Mouse (Mus musculus): ENCODE data around the gene Ccdc34. TPM values are rescaled to one million over a fixed set of nuclear protein-coding genes. Genes with fewer than 3 reads are reported as not detected.

Ccdc34 gene
- total RNA-seq, 2 experiments from 2014 or later, result 5.3 to 6.0 TPM

DNA sequence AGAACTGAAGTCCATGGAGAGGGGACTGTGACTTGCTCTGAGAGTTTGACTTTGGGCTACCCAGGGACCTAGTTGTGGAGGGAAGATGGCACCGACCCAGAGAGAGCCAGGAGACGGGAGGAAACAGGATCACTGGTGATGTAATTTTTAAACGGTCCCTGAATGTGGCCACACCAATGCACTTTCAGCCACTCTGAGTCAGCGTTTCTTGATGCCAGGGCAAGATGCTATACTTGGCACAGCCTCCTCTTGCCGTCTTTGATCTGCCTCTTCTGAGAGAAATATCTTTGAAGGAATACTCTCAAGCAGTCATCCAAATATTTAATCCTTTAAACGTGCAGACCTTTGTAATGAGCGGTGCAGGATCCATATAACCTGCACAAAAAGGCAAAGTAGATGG is 154.8 kb downstream of the Ccdc34 start:
- intact Hi-C loops (cut with DNase I), result no loop called here
- no peak for DNase-seq (ENCODE audit: low spot score)

DNA sequence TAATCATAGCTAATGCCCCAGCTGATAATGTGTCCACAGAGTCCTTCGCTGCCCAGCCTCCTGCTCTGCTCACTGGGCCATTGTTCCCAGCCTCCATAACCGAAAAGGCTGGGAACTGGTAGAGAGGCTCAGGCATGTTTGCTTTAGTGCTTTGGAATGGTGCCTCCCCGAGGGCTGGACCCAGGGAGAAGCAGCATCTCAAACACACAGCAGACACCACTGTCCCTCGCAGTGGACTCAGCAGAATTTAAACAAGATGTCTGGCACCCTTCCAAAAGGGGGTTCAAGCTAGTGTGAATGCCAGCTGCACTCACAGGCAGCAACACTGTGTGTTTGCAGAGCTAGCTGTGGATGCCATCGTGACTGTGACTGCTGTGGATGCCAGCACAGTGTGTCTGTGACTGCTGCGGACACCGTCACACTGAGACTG is 156.2 kb downstream of the Ccdc34 start:
- intact Hi-C loops (cut with DNase I), result no loop called here
- no peak for DNase-seq (ENCODE audit: low spot score)

DNA sequence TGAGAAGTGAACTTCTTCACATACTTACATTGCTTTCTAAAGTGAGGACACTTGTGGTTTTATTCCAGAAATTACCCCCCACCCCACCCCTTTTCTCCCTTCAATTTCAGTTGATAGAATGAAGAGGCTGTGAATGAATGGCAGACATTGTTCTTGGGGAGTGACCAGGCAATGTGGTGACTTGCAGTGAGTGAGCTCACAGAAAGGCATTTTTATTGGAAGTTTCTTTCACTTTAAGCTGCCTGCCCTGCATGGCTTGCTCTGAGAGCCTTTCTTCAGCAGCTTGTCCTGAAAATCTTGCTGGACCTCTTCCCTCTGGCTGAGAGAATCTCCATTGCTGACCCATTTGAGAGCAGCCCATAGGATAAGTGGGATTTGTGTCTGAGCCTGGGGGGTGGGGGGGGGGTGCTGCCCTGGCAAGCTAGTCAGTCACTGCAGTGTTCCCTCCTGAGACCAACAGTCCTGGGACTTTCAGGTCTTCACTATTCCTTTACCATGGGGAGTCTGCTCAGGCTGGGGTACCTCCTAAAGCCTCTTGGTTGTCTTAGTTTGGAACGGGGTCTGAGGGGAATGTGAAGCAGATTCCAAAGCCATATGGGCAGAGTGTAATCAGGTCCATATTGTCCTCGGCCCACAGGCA is 159.3 kb downstream of the Ccdc34 start:
- no peak for DNase-seq (ENCODE audit: low spot score)
- intact Hi-C loops (cut with DNase I), result no loop called here

DNA sequence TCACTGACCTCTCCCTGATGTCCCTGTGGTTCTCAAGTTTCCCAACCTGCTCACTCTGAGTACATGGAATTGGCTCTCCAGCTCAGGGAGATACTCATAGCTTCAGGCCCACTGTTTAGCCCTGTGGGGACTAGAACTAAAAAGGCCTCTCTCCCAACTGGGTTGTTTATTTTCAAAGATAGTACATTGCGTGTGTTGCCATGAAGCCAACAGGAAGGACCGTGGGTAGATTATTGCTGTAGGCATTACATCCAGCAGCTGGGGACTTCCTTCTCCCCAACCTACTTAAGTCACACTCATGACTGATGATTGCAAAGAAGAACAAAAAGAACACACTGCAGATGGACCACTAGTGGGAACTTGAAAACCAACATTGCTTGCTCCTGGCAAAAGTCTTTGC is 159.8 kb downstream of the Ccdc34 start:
- no peak for DNase-seq (ENCODE audit: low spot score)
- intact Hi-C loops (cut with DNase I), result no loop called here

DNA sequence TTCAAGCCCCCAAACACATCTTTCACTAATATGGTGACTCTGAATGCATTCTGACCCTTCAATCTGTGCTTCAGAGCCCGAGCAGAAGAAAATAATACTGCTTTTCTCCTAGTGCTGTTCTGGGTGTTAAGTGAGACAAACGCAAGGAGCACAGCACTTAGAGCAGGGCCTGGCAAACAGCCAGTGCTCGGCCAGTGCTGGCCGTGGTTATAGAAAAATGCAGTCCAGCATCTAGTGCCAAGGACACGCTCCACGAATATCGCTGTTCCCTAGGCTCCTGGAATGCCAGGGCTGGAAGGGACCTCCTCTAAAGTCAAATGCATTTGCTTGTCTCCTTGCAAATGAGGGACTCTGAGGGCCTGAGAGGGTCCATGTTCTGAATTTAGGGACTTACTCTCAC is 160.3 kb downstream of the Ccdc34 start:
- DNase-seq (ENCODE audit: low spot score), result no peak

DNA sequence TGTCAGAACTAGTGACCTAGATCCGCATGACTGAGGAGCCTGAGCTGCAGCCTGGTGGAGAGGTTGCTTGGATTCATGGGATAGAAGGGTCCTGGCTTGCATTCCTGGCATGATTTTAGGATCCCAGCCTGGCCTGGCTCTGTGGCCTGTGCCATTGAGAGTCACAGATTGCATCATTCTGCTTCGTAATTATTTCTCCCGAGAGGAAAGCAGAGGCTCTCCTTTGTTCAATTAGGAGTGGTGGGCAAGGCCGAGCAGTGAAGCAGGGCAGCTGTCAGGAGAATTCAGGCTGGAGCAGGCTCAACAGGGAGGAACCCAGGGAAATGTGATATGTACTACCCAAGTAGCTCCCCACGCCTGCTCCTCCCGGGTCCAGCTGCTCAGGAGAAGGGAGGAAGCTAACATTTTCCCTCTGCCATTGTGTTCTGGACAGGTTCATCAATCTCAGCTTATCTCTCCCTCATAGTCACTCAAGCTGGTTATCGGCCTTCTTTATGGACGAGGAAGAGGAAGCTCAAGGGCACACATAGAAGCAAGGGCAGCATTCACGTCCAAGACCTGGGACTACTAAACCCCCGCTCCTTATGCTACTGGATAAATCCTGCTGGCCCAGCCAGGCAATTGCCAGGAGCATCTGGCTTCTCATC is 162.2 kb downstream of the Ccdc34 start:
- DNase-seq (ENCODE audit: low spot score), result peak; percentile 32
- intact Hi-C loops (cut with DNase I), result no loop called here

More for the DNA sequence above, 160.3 kb downstream of the Ccdc34 start:
- intact Hi-C loops (cut with DNase I), result no loop called here

DNA sequence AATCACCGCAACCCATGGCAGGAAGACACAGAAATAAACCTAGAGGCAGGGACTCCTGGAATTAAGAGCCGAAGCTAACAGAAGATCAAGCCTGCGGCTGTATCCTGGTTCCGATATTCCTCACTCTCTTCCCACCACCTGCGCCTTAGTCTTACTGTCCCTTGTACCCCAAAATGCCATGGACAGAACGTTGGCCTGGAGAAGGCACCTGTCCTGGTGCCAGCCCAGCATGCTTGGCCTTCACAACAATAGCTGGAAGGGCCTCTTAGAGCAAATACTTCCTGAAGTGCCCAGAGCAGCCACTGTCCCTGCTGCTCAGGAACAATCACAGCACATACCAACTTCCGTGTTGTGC is 162.7 kb downstream of the Ccdc34 start:
- DNase-seq (ENCODE audit: low spot score), result no peak
- intact Hi-C loops (cut with DNase I), result no loop called here

DNA sequence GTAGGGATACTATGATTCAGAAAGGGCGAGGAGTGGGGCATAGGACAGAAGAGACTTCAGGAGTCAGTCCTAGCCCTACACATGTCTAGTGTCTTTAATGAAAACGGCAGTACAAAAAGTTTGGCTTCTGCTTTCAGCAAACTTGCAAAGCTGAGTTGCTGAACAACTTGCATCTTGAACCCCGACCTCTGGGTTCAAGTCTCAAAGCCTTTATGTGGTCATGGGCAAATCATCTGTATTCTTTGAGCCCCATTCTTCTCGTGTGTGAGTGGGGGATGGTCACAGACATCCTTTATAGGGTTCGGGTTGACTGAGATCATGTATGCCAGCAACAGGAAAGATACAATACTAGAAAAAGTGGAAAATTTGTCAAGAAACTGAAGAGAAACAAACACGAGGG is 164.0 kb downstream of the Ccdc34 start:
- DNase-seq (ENCODE audit: low spot score), result no peak
- intact Hi-C loops (cut with DNase I), result no loop called here

DNA sequence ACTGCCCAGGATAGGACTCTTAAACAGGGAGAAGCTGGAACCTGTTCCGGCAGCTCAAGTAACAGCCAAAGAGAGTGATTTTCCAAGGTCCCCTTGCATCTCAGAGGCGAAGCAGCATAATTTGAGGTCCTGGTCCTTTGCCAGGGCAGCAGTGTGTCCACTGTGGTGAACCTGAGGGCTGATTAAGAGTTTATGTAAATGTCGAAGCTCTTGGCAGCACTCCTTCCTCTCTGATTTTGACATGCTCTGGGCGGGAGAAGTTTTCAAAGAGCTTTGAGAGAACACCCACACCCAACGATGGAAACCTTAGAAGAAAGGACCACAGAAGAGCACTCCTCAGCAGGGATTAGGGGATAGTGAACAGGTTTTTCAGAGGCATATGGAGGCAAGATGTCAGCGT is 164.6 kb downstream of the Ccdc34 start:
- DNase-seq (ENCODE audit: low spot score), result no peak
- intact Hi-C loops (cut with DNase I), result no loop called here

DNA sequence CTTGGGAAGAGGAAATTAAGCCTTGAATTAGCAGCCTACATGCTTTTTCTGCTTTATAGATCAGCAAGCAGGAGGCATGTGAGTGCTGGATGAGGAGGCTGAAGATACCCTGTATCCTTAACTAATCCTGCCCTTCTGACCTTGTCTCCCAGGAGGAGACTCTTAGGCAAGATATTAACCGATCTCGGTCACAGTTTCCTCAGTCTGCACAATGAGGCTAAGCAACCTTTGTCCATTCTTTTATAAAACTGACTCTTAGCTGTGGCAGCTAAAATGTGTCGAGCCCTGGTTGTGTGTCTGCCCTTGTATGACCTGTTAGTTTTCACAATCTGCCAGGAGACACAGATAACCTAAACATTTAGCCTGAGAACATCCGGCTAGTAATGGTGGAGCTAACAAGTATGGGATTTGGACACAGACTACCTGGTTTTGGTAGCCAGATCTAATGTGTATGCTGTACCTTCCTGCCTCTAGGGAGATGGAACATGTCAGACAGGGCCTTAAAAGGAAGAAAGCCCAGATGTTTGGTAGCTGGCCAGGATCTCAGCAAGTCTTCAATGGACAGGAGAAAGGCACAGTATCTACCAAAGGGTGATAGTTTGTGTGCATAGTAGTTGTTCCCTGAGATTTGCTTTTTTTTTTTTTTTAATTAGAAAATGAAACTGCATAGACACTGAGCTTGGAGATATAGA is 165.3 kb downstream of the Ccdc34 start:
- intact Hi-C loops (cut with DNase I), result no loop called here
- no peak for DNase-seq (ENCODE audit: low spot score)

DNA sequence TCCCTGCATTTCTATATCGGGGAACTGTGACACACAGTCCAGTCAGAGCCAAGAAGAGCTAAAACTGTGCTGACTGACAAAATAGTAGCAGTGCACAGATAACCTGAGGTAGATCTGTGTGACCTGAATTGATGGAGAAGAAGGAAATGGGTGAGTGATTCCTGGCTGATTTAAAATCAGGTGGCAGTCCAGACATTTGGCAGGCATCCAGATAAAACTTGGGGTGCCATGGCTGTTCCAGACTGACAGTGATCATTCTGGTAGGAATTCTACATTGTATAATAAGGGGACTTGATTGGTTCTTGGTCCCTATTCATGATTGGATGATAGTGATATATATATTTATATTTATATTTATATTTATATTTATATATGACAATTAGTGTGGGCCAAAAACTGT is 166.5 kb downstream of the Ccdc34 start:
- no peak for DNase-seq (ENCODE audit: low spot score)
- intact Hi-C loops (cut with DNase I), result no loop called here

DNA sequence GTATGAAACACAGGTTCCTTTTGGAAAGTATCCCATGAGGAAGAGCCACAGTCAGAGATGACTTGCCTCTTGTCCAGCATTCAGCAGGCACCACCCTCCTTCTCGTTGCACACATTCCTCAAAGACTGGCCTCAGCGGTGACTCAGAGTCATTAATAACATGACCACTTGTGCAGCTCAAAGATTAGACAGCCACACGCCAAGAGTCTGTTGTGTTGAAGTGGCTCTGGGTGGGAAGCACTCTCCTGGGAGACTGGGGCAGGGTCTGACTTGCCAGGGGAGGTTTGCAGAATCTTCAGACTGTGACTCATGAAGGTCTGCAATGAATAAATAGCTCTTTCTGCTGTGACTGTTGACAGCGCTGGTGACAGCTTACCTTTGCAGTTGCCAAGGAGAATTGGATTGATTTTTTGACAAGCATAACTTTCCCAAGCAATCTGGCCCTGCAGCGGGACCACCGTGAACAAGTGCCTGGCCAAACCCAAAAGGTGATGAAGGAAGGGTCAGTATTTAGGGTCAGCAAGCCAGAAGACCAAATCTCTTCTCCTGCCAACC is 168.9 kb downstream of the Ccdc34 start:
- peak; percentile 41 for DNase-seq (ENCODE audit: low spot score)
- intact Hi-C loops (cut with DNase I), result no loop called here

DNA sequence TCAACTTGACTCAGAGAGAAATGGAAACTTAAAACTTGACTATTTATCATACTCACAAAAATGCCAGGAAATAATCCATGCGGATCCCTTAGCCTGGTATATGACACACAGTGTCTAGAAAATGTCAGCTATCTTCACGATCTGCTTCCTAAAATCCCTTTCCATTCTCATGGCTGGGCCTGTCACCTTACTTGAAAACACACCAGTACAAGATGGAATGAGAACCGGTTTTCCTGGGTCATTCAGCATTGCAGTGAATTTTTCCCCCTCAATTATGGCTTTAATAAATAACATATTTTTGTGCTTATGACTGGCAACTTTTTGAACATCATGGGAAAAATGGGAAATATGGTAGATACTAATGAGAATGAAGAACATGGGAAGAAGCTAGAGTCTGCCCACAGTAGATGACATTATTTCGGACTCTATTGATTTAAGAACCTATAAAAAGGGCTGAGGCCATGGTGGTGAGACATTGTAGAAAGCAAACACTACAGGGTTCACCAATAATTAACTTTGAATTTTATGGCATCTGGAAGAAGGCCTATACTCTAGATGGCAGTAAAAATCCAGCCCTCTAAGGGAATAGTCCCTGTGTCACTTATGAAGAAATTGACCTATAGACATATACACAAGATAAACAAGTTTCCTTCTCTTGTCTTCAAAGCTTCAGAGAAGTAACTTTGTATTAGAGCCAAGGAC is 171.2 kb downstream of the Ccdc34 start:
- DNase-seq (ENCODE audit: low spot score), result no peak

DNA sequence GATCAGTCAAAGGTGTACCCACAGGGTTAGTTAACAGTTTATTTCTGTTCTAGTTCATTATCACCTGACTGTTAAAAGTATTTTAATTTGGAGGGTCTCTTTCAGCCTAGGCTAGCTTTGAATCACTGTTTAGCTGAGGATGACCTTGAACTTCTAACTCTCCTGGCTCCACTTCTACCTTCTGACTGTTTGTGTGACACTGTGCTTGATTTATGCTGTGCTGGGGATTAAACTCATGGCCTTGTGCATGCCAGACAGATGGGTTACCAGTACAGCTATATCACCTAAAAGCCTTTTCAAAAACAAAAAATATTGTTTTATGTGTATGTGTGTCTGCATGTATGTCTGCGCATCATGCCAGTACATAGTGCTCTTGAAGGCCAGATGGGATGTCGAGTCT is 172.8 kb downstream of the Ccdc34 start:
- intact Hi-C loops (cut with DNase I), result no loop called here
- DNase-seq (ENCODE audit: low spot score), result no peak

More for the DNA sequence above, 171.2 kb downstream of the Ccdc34 start:
- intact Hi-C loops (cut with DNase I), result no loop called here

DNA sequence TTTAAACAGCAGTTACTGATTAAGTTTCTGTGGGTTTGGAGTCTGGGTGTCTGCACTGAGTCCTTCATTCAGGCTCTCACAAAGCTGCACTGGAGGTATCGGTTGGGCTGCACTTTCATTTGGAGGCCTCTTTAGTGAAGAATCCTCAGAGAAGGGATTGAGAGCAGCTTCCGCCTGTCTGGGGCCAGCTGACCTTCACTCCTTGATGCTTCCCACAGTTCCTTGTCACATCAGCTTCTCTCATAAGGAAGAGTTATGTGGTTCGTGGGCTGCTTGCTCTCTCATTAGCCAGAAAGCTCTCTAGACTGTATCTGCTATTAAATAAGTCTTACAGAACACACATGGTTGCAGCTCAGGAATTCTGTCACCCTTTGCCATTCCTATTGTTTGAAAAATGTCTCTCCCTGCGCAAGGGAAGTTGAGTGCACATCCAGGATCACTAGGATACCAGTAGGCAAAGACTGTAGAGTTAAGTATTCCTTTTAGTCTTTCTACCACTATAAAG is 173.6 kb downstream of the Ccdc34 start:
- intact Hi-C loops (cut with DNase I), result no loop called here
- DNase-seq (ENCODE audit: low spot score), result no peak

DNA sequence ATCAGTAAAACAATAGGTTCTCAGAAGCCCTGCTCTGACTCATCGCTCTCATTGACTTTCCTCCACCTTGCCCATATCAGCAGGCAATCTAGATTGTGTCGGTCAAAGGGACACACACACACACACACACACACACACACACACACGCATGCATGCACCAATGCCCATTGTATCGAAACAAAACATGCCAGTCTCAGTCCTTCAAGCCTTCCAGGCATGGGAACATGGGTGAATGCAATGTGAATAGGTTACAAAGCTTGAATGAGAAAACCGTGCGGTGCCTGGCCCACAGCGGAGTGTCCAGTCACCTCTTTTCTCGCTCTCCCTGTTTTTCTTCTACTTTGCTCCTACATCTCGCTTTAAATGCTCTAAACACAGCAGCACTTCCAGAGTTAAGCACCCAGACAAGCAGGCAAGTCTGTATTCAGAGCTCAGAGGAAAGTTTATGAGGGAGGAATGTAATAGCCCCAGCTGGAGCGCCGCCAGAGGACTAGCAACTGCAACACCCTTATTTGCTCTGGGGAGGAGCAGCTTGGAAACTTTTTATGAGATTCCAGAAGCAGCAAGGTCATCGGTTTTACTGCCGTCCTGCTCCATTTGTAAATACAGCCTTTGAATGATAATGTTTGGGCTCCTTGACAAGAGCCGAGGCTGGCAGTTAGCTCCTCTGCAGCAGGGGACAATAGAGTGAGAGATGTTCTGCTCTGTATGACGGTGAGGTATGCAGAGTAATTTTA is 174.5 kb downstream of the Ccdc34 start:
- intact Hi-C loops (cut with DNase I), result no loop called here
- peak; percentile 46 for DNase-seq (ENCODE audit: low spot score)

DNA sequence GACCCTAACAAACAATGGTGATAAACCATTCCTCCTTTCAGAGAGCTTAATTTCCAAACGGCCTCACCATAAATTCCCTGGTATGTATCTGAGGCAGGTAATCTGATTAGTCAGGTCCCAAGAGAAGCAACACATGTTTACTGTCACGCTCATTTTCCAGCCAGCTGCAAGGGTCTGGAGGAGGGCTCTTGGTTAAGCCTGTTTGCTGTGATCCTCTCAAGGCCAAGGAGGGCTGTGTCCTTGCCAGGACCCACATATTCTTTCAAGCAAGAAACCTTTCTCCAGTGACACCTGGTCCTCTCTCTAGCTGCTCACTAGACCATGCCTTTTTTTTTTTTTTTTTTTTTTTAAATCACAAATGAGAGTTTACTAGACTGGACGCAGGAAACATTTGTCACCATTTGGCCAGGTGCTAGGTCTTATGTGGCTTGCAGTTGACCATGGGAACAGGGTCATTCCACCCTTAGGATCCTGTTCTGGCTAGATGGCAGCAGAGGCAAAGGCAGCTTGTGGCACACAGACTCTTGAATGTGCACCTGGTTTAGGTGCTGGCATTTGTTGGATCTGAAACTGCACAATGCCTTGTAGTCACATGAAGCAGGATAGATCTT is 175.2 kb downstream of the Ccdc34 start:
- no peak for DNase-seq (ENCODE audit: low spot score)
- intact Hi-C loops (cut with DNase I), result no loop called here

DNA sequence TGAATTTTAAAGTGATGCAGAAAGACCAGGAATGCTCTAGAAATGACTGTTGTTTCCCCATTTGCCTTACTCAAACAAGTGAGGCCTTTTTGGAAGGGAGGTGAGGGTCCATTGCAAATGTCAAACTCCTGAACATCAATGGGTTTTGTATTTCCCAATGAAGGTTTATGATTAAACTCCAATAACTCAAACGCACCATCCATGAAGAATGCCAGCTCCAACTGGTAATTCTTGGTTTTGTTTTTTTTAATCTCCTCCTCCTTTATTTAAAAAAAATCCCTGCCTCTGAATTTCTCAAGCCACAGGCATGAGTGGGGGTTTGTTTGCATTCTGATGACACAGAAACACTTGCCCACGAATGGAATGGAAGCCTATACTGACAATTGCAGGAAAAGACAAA is 178.9 kb downstream of the Ccdc34 start:
- DNase-seq (ENCODE audit: low spot score), result no peak
- intact Hi-C loops (cut with DNase I), result no loop called here

DNA sequence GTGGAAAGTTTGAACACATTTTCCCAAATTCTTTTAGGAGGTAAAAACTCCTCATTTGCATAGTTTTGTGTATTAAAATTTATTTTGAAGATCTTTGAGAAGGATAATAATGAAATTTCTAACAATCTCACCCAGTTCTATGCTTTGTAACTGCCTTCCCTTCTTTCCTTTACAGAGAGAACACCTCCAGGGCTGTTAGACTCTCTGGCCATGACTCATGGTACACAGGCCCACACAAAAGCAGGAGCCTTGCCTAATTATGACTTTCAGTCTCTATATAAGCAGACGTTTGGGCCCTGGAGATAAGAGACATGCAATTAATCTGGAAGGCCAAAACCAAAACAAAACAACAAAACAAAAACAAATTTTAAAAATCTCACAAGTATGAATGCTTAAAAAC is 182.0 kb downstream of the Ccdc34 start:
- DNase-seq (ENCODE audit: low spot score), result no peak
- intact Hi-C loops (cut with DNase I), result loop anchor here (5.0 kb wide), 1 partner anchor 182 kb away; the partner anchor contains the start of gene Ccdc34

Measured in heart, postnatal 25 days (tissue).